Mouse (Mus musculus) G1E-ER4 (cell line): Measurements from ENCODE around the gene Tprn. TPM values are rescaled to one million over a fixed set of nuclear protein-coding genes. Genes with fewer than 3 reads are reported as not detected.

Experiments
- GATA1 ChIP-seq: IDR thresholded peaks from one replicate; pipeline ENCODE4 v1.8.0; 2012; ENCODE audit warnings: low read length, inconsistent platforms
- polyA plus RNA-seq: library from polyadenylated mRNA; stranded (reverse); fragments of >175 nt; gene quantifications from 2 replicates; pipeline ENCODE4 v1.2.3, GENCODE M21; 2012

Tprn gene
- polyA plus RNA-seq, 1 experiment = 69.7 TPM

GRCm38 (mm10) chr2:25230581-25230980, 31.8 kb upstream of the Tprn start:
- TF ChIP-seq GATA1 = no peak

- TF ChIP-seq GATA1 = no peak
Measured at GRCm38 (mm10) chr2:25231038-25231437, 31.4 kb upstream of the Tprn start.

GRCm38 (mm10) chr2:25233421-25233820, 29.0 kb upstream of the Tprn start:
- TF ChIP-seq GATA1 = peak; percentile 66

GRCm38 (mm10) chr2:25234050-25234449, 28.4 kb upstream of the Tprn start, which contains the start of gene Slc34a3:
TSS of gene Slc34a3 (minus strand) at chr2:25234364.
- TF ChIP-seq GATA1 = no peak

GRCm38 (mm10) chr2:25234551-25235220, 27.7 kb upstream of the Tprn start:
- no peak for TF ChIP-seq GATA1

- TF ChIP-seq GATA1 = no peak
Measured at GRCm38 (mm10) chr2:25236614-25237013, 25.8 kb upstream of the Tprn start, which contains the start of gene Rnf224. TSS of gene Rnf224 (minus strand) at chr2:25236787.

- TF ChIP-seq GATA1 = no peak
Measured at GRCm38 (mm10) chr2:25237522-25237921, 24.9 kb upstream of the Tprn start.

GRCm38 (mm10) chr2:25238106-25238505, 24.3 kb upstream of the Tprn start:
- no peak for TF ChIP-seq GATA1

GRCm38 (mm10) chr2:25239766-25240165, 22.7 kb upstream of the Tprn start:
- no peak for TF ChIP-seq GATA1

GRCm38 (mm10) chr2:25240310-25240709, 22.1 kb upstream of the Tprn start:
- TF ChIP-seq GATA1 = no peak

GRCm38 (mm10) chr2:25240723-25241437, 21.5 kb upstream of the Tprn start:
- TF ChIP-seq GATA1 = no peak

GRCm38 (mm10) chr2:25241438-25241775, 21.0 kb upstream of the Tprn start:
- no peak for TF ChIP-seq GATA1

GRCm38 (mm10) chr2:25242101-25242506, 20.3 kb upstream of the Tprn start, which contains the start of the genes Rnf208 and Cysrt1:
TSS of gene Rnf208 (plus strand) at chr2:25242255.
TSS of gene Cysrt1 (minus strand) at chr2:25242452.
- TF ChIP-seq GATA1 = no peak

GRCm38 (mm10) chr2:25243342-25243741, 19.1 kb upstream of the Tprn start:
- no peak for TF ChIP-seq GATA1

- no peak for TF ChIP-seq GATA1
Measured at GRCm38 (mm10) chr2:25244144-25244543, 18.3 kb upstream of the Tprn start.

- no peak for TF ChIP-seq GATA1
Measured at GRCm38 (mm10) chr2:25246183-25247072, 16.0 kb upstream of the Tprn start, which contains the start of gene AL732309.1. TSS of gene AL732309.1 (minus strand) at chr2:25246863.
